Mouse (Mus musculus) MEL (cell line): Measurements from ENCODE around the gene Foxn3. TPM values are rescaled to one million over a fixed set of nuclear protein-coding genes. Genes with fewer than 3 reads are reported as not detected.

Experiments
- DNase-seq: peaks from one replicate; pipeline ENCODE4 v3.0.0; 2011; ENCODE audit warnings: low read depth, low spot score
- H3K27ac ChIP-seq: 2 replicates; pipeline ENCODE4 v1.5.1; 2012; ENCODE audit warnings: low read depth, mild to moderate bottlenecking, control low read depth, low read length, moderate library complexity; ENCODE audit not compliant: control insufficient read depth
- H3K27me3 ChIP-seq, 2 experiments: fragments of 150-350 bp in 1 of 2; sonication (generic) in 1 of 2; 2 replicates each; pipeline ENCODE4 v1.6.1; 2012; ENCODE audit warnings: low read length in 2 of 2, mild to moderate bottlenecking in 2 of 2, improper control_type of control experiment in 1 of 2, moderate library complexity in 1 of 2; ENCODE audit not compliant: insufficient read depth in 2 of 2, control insufficient read depth in 1 of 2
- H3K36me3 ChIP-seq, 2 experiments: 2 replicates each; pipeline ENCODE4 v1.6.1; 2012 to 2014; ENCODE audit warnings: low read length in 2 of 2, improper control_type of control experiment in 1 of 2, inconsistent platforms in 1 of 2, mild to moderate bottlenecking in 1 of 2; ENCODE audit not compliant: insufficient read depth in 2 of 2, control insufficient read depth in 1 of 2
- H3K4me1 ChIP-seq, 2 experiments: fragments of 150-350 bp in 1 of 2; sonication (generic) in 1 of 2; 2 replicates each; pipeline ENCODE4 v1.6.1; 2012; ENCODE audit warnings: low read length in 2 of 2, improper control_type of control experiment in 1 of 2, mild to moderate bottlenecking in 1 of 2; ENCODE audit not compliant: insufficient read depth in 2 of 2, control insufficient read depth in 1 of 2
- H3K4me3 ChIP-seq, 2 experiments: fragments of 150-350 bp in 1 of 2; sonication (generic) in 1 of 2; 2 replicates each; pipeline ENCODE4 v1.5.1; 2012; ENCODE audit warnings: low read depth in 2 of 2, low read length in 2 of 2, mild to moderate bottlenecking in 2 of 2, moderate library complexity in 2 of 2, control low read depth in 1 of 2, improper control_type of control experiment in 1 of 2; ENCODE audit not compliant: control insufficient read depth in 1 of 2, insufficient read depth in 1 of 2
- H3K79me2 ChIP-seq: 2 replicates; pipeline ENCODE4 v1.6.1; 2012; ENCODE audit warnings: mild to moderate bottlenecking, low read length, moderate library complexity; ENCODE audit not compliant: control insufficient read depth, poor library complexity, insufficient read depth
- H3K9ac ChIP-seq: 2 replicates; pipeline ENCODE4 v1.6.1; 2012; ENCODE audit warnings: low read depth, mild to moderate bottlenecking, control low read depth, low read length, moderate library complexity; ENCODE audit not compliant: control insufficient read depth, poor library complexity, severe bottlenecking
- H3K9me3 ChIP-seq: fragments of 150-350 bp; sonication (generic); replicated peaks from 2 replicates; pipeline ENCODE4 v1.6.1; 2012; ENCODE audit warnings: mild to moderate bottlenecking, low read length, improper control_type of control experiment, moderate library complexity; ENCODE audit not compliant: insufficient read depth
- BHLHE40 ChIP-seq: IDR thresholded peaks from 2 replicates; pipeline ENCODE4 v1.6.1; 2012; ENCODE audit warnings: low read depth, mild to moderate bottlenecking, inconsistent platforms, low read length, improper control_type of control experiment, borderline replicate concordance
- CHD1 ChIP-seq: IDR thresholded peaks from 2 replicates; pipeline ENCODE4 v1.6.1; 2012; ENCODE audit warnings: low read depth, mild to moderate bottlenecking, inconsistent platforms, low read length, improper control_type of control experiment
- E2F4 ChIP-seq: IDR thresholded peaks from 2 replicates; pipeline ENCODE4 v1.6.1; 2011; ENCODE audit warnings: low read depth, low read length, improper control_type of control experiment, borderline replicate concordance
- ELF1 ChIP-seq: IDR thresholded peaks from 2 replicates; pipeline ENCODE4 v1.6.1; 2014; ENCODE audit warnings: low read depth, mild to moderate bottlenecking, inconsistent platforms, low read length, improper control_type of control experiment, moderate library complexity
- ETS1 ChIP-seq: IDR thresholded peaks from 2 replicates; pipeline ENCODE4 v1.6.1; 2012; ENCODE audit warnings: low read depth, mild to moderate bottlenecking, inconsistent platforms, low read length, improper control_type of control experiment, moderate library complexity
- JUND ChIP-seq: IDR thresholded peaks from 2 replicates; pipeline ENCODE4 v1.6.1; 2011; ENCODE audit warnings: low read depth, mild to moderate bottlenecking, improper control_type of control experiment, low read length
- KAT2A ChIP-seq: conservative IDR thresholded peaks from 2 replicates; pipeline ENCODE4 v1.6.1; 2012; ENCODE audit warnings: low read depth, low read length, improper control_type of control experiment, inconsistent platforms
- MAZ ChIP-seq: IDR thresholded peaks from 2 replicates; pipeline ENCODE4 v1.6.1; 2012; ENCODE audit warnings: low read depth, mild to moderate bottlenecking, inconsistent platforms, low read length, improper control_type of control experiment
- MXI1 ChIP-seq: IDR thresholded peaks from 2 replicates; pipeline ENCODE4 v1.6.1; 2011; ENCODE audit warnings: mild to moderate bottlenecking, low read depth, low read length, improper control_type of control experiment
- MYB ChIP-seq: IDR thresholded peaks from 2 replicates; pipeline ENCODE4 v1.6.1; 2011; ENCODE audit warnings: mild to moderate bottlenecking, low read depth, low read length, improper control_type of control experiment
- MYC ChIP-seq: IDR thresholded peaks from 2 replicates; pipeline ENCODE4 v1.6.1; 2011; ENCODE audit warnings: low read depth, mild to moderate bottlenecking, low read length, improper control_type of control experiment, moderate library complexity
- RCOR1 ChIP-seq: IDR thresholded peaks from 2 replicates; pipeline ENCODE4 v1.6.1; 2012; ENCODE audit warnings: low read depth, mild to moderate bottlenecking, inconsistent platforms, low read length, improper control_type of control experiment
- SMC3 ChIP-seq: IDR thresholded peaks from 2 replicates; pipeline ENCODE4 v1.6.1; 2011; ENCODE audit warnings: low read depth, low read length, improper control_type of control experiment
- TBP ChIP-seq: IDR thresholded peaks from 2 replicates; pipeline ENCODE4 v1.8.0; 2011; ENCODE audit warnings: low read depth, low read length, improper control_type of control experiment
- USF1 ChIP-seq: IDR thresholded peaks from 2 replicates; pipeline ENCODE4 v1.6.1; 2014; ENCODE audit warnings: low read depth, mild to moderate bottlenecking, inconsistent platforms, low read length, improper control_type of control experiment, moderate library complexity
- USF2 ChIP-seq, 2 experiments: IDR thresholded peaks; 2 replicates each; pipeline ENCODE4 v1.6.1; 2011 to 2012; ENCODE audit warnings: improper control_type of control experiment in 2 of 2, low read length in 2 of 2, borderline replicate concordance in 1 of 2, inconsistent platforms in 1 of 2, low read depth in 1 of 2, mild to moderate bottlenecking in 1 of 2; ENCODE audit not compliant: insufficient read depth in 1 of 2
- ZKSCAN1 ChIP-seq: IDR thresholded peaks from 2 replicates; pipeline ENCODE4 v1.6.1; 2012; ENCODE audit warnings: low read depth, mild to moderate bottlenecking, inconsistent platforms, low read length, improper control_type of control experiment, moderate library complexity
- ZMIZ1 ChIP-seq: IDR thresholded peaks from 2 replicates; pipeline ENCODE4 v1.6.1; 2012; ENCODE audit warnings: low read depth, mild to moderate bottlenecking, inconsistent platforms, low read length, improper control_type of control experiment, moderate library complexity
- polyA plus RNA-seq, 2 experiments: library from polyadenylated mRNA; stranded (reverse) in 1 of 2; unstranded in 1 of 2; fragments of >175 nt in 1 of 2; fragments of >200 nt in 1 of 2; gene quantifications; 2 replicates each; pipeline versions ENCODE4 v1.2.1 to v1.2.4; 2012; ENCODE audit warnings: low replicate concordance in 2 of 2, low read depth in 1 of 2; ENCODE audit not compliant: insufficient read length in 2 of 2, insufficient read depth in 1 of 2, missing spikeins in 1 of 2
- total RNA-seq: library from RNA; depleted of rRNA; stranded (reverse); fragments of 300-350 nt; gene quantifications from 2 replicates; pipeline ENCODE4 v1.2.3, GENCODE M21; 2012

Gene Foxn3
- total and polyA plus RNA-seq, 3 experiments, result 15.5 to 22.8 TPM; not detected in 1

DNA sequence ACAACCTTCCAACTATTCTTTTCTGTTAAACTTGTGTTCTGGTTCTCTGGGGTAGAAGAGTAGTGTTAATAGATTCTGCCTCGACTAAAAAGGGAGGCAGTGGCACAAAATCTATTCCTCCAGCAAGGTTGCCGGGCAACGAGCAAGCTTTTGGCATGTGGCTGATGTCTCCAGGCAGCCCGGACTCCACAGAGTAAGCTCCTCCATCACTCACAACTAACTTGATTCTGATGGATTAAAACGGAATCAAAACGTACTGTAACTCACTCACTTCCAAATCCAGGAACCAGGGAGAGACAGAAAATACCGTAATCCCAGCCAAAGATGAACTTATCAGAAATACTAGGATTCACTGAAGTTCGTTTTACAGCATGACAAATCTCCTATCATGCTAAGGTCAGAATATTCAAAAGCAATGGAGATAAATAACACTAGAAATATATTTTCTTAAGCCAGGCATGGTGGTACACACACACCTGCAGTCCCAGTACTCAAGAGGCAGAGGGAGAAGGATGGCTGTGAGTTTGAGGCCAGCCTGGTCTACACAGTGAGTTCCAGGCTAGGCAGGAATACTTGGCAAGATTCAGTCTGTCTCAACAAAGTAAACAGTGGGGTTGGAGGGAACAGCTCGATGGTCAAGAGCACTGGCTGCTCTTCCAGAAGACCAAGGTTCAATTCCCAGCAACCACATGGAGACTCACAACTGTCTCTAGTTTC is 64.2 kb downstream of the Foxn3 start:
- no peak for TF ChIP-seq MXI1
- no peak for TF ChIP-seq ETS1
- no peak for TF ChIP-seq ELF1
- no peak for TF ChIP-seq RCOR1
- TF ChIP-seq USF2 (IDR thresholded peaks at IDR 0.05; ENCODE audit: borderline replicate concordance in 1 of 2, insufficient read depth in 1 of 2, low read depth in 1 of 2, low read length in 2 of 2), result no peak
- TF ChIP-seq E2F4, result no peak
- TF ChIP-seq ZKSCAN1, result no peak
- no peak for TF ChIP-seq MYC
- TF ChIP-seq TBP, result no peak
- no peak for TF ChIP-seq SMC3
- no peak for TF ChIP-seq ZMIZ1
- TF ChIP-seq JUND, result no peak
- TF ChIP-seq MAZ, result no peak
- TF ChIP-seq USF1, result no peak
- TF ChIP-seq MYB, result no peak
- TF ChIP-seq KAT2A, result no peak
- no peak for TF ChIP-seq CHD1
- TF ChIP-seq BHLHE40, result no peak
- H3K9me3 ChIP-seq, result no peaks in the 10 kb centered on the region
- peaks cover 0 to 8% of the 10 kb centered on the region in 2 experiments; a peak in 3 of 4 replicates for H3K36me3 ChIP-seq
- H3K4me3 ChIP-seq, result no peak overlapping the region
- no peak overlapping the region for H3K27ac ChIP-seq
- H3K9ac ChIP-seq, result no peak overlapping the region
- no peaks in the 10 kb centered on the region for H3K27me3 ChIP-seq
- no peak for DNase-seq
- peaks cover 3 to 5% of the 10 kb centered on the region in 2 experiments; a peak in 2 of 4 replicates for H3K4me1 ChIP-seq
- no peaks in the 10 kb centered on the region for H3K79me2 ChIP-seq

DNA sequence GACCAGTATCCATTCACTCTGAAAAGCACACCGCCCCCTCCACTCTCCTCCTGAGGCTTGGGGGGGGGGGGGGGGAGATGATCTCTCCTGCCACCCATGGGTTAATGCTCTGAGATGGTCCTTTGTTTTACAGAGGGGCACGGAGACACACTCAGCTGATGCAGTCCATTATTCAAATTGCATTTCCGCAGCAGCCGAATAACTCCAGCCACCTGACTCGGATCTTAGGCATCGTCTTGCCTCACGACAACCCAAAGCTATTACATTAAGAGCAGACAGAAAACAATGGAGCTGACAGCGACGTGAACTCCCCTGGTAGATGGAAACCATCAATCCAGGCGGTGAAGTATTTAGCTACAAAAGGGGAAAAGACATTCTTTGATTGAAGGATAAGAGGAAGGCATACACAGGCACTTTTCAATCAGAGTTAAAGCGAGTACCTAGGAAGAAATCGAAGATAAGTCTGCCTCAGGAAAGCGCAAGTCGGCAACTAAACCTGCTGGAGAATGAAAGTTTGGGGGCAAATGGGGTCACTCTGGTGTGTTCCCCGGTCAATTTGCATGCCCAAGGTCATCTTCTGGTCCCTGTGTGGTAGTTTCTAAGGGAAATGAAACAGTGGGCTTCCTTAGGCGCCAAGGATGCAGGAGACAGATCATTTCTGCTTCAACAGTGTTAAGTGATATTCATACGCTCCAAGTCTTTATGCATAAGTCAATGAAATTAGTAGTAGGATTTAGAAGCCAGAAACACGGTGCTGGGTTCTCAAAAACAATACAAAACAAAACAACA is 65.0 kb downstream of the Foxn3 start:
- no peak for TF ChIP-seq E2F4
- Histone ChIP-seq H3K9ac (no peak overlapping the region), H3K4me3 (no peak overlapping the region), H3K27me3 (no peaks in the 10 kb centered on the region), H3K4me1 (peaks cover 3 to 5% of the 10 kb centered on the region in 2 experiments; a peak in 2 of 4 replicates), H3K9me3 (no peaks in the 10 kb centered on the region), H3K36me3 (peaks cover 0 to 8% of the 10 kb centered on the region in 2 experiments; a peak in 3 of 4 replicates), H3K79me2 (peaks cover 1% of the 10 kb centered on the region; the same call in 1 of the 2 replicates), H3K27ac (no peak overlapping the region)
- no peak for DNase-seq
